Mouse (Mus musculus) right cerebral cortex, postnatal 14 days (tissue): ENCODE results near the gene Rps3a1.
A peak's percentile ranks its signal among the peaks of the same experiment; 100 is the strongest.
"Not testable (repeated sequence)": the region's sequence is repeated elsewhere in the genome, so short reads cannot be mapped to it uniquely, and the experiment has no call there.

Source experiments
- DNase-seq: peaks from one replicate; pipeline ENCODE4 v3.0.0; 2022

Gene Rps3a1

DNA sequence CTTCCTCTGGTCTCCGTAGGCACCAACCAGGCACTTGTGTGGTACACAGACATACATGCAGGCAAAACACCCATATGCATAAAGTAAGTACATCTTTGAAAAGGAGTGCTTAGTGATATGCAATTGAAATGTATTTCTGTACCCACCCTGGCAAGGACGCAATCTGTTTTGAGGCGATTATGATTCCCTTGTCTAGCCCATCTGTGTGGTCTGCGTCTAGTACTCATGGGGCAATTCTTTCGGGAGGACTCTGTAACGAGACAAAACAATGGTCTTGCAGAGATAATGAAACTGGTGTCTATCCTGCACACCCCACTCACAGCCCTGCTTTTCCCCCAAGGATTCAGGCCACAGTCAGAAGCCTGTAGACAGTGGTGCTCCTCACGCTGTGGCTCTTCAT, 29.7 kb downstream of the Rps3a1 start:
- DNase-seq = no peak

DNA sequence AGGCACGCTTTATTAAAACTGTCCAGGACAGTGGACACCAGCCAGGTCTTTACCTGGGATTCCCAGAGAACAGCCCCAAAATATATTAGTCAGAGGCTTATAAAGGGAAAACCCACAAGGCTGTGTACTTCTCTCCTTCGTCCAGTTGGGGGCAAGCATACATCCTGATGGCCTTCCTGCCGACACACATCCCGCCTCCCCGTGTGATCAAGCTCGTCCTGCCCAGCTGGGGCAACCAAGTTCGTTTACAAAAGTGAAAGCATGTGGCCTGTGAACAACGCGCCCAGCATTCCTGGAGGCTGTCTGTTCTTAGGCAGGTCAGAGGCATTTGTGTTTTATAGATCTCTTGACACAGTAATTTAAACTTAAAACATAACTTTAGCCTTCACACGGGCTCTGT, 32.4 kb downstream of the Rps3a1 start:
- DNase-seq = no peak

DNA sequence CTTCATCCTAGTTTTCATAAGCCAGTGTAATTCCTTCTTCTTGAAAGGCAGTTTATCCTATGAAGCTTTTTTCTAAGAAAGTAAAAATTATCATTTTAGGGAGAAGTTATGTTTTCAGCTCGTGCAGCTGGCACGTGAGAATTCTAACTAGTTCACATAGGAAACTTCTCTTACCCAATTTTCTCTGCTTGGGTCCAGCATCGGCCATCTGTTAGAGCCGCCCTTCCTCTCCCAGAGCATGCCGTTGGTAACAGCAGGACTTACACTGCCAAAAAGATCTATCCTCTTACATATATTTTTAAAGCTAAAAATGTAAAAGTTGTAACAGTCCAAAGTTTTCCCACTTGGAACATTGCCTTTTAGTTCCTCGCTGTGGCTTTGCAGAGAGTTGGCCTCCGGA, 33.4 kb downstream of the Rps3a1 start:
- DNase-seq = peak; percentile 26

DNA sequence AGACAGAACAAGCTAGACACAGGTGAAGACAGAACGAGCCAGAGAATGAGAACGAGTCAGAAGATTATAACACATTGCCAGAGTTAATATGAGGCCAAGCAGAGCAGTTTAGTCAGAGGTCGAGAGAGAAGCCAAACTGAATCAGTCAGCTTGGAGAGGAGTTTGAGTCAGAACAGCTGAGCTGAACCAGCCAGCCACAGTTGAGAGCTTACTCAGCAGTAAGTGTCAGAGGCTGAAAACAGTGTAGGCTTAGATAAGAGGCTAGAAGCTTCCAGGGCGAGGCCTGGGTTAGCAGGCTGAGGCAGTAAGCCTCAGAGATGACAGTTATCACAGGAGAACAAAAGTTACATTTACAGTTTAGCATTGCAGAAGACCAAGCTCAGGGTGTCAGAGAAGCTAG, 33.9 kb downstream of the Rps3a1 start:
- no peak for DNase-seq

DNA sequence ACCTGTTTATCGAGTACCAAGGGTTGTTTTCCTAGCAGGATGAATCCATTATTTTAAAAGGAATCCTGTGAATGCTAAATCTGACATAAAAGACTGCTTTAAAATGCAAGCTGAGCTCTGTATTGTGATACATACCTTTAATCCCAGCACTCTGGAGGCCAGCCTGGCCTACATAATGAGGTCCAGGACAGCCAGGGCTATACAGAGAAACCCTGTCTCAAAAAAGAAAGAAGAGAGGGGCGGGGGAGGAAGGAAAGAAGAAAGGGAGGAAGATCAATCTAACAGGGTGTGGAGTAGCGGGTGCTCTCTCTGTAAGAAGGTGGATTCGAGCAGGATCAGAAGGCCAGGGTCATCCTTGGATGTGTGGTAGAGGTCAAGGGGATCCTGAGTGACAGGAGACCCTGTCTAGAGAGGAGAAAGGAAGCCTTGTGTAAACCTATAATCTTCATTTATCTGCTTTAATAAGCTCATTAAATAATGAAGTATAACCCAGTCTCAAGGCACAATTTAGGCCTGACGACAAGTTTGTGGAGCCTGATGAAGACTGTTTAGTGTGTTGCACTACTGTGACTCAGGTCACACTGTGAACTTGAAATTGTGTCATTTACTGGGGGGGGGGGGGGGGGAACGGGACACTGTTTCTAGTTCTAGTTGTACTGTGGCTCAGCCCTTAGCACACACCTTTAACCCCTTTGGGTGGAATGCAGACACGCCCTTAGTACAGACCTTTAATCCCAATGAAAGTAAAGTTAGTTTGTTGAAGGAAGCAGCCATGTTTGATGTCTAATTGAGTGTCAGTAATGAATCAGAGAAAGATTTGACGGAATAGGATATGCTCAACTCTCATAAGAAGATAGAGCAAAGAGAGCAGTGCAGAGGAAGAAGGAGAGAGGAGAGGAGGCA, 34.6 kb downstream of the Rps3a1 start:
- DNase-seq = no peak

DNA sequence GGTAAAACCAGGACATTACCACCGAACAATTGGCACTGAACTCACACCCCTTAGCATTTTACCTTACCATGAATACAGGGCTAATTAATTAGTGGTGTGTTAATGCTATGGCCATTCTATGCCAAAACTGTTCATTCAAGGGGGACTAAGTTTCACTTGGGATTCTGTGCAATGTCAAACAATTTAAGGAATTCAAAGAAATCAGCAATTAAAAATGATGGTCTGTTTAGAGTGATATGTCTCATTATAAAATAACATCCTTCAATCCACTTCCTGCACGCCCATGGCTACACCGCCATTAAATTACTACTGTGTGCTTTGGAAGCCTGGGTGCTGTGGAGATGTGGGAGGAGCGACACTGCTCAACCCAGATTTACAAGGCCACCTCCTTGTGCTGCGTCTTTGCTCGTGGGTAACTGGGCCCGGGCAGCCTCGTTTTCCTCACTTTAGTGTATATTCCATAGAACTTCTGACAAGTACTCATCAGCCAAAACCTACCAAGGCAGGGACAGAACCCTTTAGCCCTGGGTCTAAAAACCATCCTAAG, 36.3 kb downstream of the Rps3a1 start:
- DNase-seq = no peak

DNA sequence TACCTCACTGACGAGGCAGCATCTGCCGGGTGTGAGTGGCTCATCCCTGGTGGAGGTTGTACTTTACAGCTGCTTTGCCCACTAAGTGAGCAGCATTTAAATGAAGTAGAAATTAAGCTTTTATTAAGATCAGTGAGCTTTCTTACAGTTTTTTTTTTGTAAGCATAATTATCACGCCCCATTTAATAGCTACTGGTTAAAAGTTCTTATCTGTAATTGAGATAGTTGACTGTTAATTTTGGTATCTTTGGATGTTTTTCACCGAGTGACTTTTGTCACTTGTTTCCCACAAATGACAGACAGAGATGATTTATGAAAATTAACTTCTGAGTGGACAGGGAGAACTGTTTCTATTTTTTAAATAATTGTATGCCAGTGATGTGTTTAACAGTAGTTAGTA, 37.6 kb downstream of the Rps3a1 start:
- DNase-seq = no peak

DNA sequence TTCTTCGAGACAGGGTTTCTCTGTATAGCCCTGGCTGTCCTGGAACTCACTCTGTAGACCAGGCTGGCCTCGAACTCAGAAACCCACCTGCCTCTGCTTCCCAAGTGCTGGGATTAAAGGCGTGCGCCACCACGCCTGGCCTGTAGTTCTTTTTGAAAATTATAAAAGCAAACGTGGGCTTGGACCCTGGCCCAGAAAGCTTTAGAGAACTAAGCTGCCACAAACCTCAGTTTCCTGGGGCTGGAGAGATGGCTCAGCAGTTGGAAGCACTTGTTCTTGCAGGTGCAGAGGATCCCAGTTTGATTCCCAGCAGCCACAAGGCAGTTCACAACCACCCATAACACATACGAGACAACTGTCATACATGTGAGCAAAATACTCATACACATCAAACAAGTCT, 38.1 kb downstream of the Rps3a1 start:
- DNase-seq = not testable (repeated sequence)

DNA sequence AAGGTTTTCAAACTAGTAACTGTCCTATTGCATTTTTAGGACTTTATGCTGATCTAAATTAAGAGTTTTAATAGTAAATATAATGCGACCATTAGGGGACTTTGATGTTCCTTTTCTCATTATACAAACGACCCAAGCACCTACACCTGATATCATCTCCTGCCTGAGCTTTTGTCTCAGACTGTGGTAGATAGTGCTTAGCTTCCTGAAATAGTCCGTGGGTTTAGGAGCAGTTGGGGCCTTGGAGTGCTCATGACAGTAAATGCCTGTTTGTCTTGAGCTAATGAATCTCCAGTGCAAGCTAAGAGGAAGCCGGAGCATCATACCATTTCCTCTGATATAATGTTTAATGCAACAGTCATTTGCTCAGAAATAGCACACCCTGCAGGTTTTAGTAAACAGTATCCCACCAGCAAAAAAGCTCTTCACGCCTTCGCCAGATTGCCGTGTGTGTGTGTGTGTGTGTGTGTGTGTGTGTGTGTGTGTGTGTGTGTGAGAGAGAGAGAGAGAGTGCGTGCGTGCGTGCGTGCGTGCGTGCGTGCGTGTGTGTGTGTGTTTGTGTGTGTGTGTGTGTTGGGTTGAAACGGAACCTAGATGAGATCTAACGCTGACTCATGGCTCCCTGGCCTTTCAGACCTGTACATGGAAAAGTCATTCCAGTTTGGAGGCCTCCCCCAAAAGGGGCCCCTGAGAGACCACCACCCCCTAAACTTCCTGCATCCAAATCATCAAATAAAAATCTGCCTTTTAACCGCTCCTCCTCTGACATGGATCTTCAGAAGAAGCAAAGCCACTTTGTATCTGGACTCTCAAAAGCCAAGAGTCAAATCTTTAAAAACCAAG, 38.8 kb downstream of the Rps3a1 start:
- DNase-seq = no peak

DNA sequence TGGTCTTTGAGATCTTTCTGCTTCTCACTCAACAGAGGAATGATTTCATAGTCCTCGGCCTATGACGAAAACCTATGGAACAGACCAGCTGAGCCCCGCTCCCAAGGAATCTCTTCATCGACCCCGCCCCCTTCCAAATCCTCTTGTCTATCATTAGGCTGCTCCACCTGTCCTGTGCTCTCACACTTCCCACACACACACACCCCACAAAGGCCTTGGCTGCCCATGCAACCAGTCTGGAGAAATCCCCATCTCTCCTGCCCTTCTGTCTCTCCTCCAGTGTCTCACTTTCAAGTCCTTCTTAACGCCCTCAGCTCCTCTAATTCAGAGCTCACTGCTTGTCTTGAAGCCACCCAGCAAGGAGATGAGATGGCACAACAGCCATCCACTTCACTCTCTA, 40.5 kb downstream of the Rps3a1 start:
- DNase-seq = no peak

DNA sequence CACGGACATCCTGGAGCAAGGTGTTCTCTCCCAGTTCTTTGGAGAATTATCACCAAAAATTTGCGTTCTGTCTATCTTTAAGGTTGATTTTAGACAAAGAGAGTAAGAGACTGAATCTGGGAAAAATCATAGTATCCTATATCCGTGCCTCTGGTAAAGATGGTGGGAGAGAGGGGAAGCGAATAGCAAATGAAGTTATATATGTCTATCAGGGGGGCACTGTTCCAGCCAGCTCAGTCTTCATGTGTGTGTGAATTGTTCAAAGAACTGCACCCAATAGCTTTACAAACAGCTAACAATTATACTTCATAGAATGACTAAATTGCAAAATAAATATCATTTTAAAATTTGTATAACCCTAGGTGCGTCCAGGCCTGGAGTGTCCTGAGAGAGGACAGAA, 48.6 kb downstream of the Rps3a1 start:
- no peak for DNase-seq

DNA sequence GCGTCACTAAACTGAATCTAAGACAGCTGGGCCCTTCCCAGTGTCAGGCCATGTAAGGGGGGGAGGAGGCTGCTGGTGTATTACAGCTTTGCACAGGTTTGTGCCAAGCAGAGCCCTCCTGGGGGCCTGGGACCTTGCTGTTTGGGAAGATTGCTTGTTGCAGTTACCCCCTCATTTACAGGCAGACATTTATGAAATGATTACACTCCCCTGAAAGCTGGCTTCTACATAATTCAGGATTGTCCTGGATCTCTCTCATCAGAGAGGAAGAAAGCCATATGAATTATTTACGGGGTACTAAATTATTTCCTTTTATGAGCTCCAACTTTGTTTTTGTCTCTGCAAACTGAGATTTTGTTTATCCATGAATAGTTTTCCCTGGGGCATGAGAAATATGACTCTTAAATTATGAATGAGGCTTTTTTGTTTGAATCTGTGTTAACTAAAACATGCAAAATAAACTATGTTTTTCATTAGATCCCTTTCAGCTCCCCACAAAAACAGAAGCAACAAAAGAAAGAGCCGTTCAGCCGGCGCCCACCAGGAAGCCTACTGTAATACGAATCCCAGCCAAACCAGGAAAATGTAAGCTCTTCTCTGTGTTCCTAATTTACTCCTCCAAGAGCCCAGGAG, 49.2 kb downstream of the Rps3a1 start:
- DNase-seq = no peak
